Comparison of ENCODE assay signal across 8 mouse cellular contexts in genomic region chr5:65336075-65336355, GRCm38 (mm10). TPM values are rescaled to one million over a fixed set of nuclear protein-coding genes. Genes with fewer than 3 reads are reported as not detected.
A peak's percentile ranks its signal among the peaks of the same experiment; 100 is the strongest.
DNase-seq lines count a peak whose midpoint lies in the region; ATAC-seq and TF ChIP-seq lines count a peak whose summit lies in the region.

No protein-coding gene starts in this region.

- WGBS in heart, embryonic 10.5 days: 27% methylated on average over 4 of the region's 4 CpGs
- WGBS in forebrain, embryonic 12.5 days: 19% methylated on average over 4 of the region's 4 CpGs
- 17% methylated on average over 4 of the region's 4 CpGs for WGBS in liver, embryonic 13.5 days (ENCODE audit: insufficient replicate concordance)

- H3K27ac ChIP-seq in heart, embryonic 10.5 days: peak overlapping the region; percentile 96
- H3K27ac ChIP-seq in forebrain, embryonic 12.5 days: no peak overlapping the region
- H3K27ac ChIP-seq in liver, embryonic 13.5 days: no peak overlapping the region; the same call in 1 of the 2 replicates

- peaks cover 43% of the 10 kb centered on the region for H3K79me2 ChIP-seq in C2C12 (ENCODE audit: control insufficient read depth, insufficient read depth)

- H3K27me3 ChIP-seq in heart, embryonic 10.5 days (ENCODE audit: insufficient read depth, poor library complexity, severe bottlenecking): no peaks in the 10 kb centered on the region
- no peaks in the 10 kb centered on the region for H3K27me3 ChIP-seq in C2C12 (ENCODE audit: control insufficient read depth, insufficient read depth, insufficient read length)
- no peaks in the 10 kb centered on the region for H3K27me3 ChIP-seq in forebrain, embryonic 12.5 days
- no peaks in the 10 kb centered on the region for H3K27me3 ChIP-seq in liver, embryonic 13.5 days

- H3K4me2 ChIP-seq in forebrain, embryonic 12.5 days: peak overlapping the region; percentile 66
- H3K4me2 ChIP-seq in liver, embryonic 13.5 days: peak overlapping the region; percentile 82

- TF ChIP-seq CTCF in C2C12 (IDR thresholded peaks at IDR 0.05; ENCODE audit: control insufficient read depth, insufficient read depth, insufficient read length): no peak

- no peaks in the 10 kb centered on the region for H3K9me3 ChIP-seq in heart, embryonic 10.5 days
- H3K9me3 ChIP-seq in forebrain, embryonic 12.5 days: no peaks in the 10 kb centered on the region
- no peaks in the 10 kb centered on the region for H3K9me3 ChIP-seq in liver, embryonic 13.5 days (replicated peaks)

- DNase-seq in heart, embryonic 10.5 days (ENCODE audit: low spot score): no peak
- no peak for DNase-seq in heart, postnatal 4 days
- no peak for DNase-seq in liver, embryonic 13.5 days
- DNase-seq in adrenal gland, adult 8-10 months: no peak
- DNase-seq in adrenal gland, adult 2 months: no peak
- DNase-seq in spleen, postnatal 14 days (ENCODE audit: low spot score in 2 of 2): no peak

- H3K9ac ChIP-seq in forebrain, embryonic 12.5 days: no peak overlapping the region
- peak overlapping the region; percentile 89; the same call in 1 of the 2 replicates for H3K9ac ChIP-seq in liver, embryonic 13.5 days

- peak; percentile 27 for ATAC-seq in forebrain, embryonic 12.5 days (ENCODE audit: low FRiP score)
- ATAC-seq in liver, embryonic 13.5 days (ENCODE audit: low read depth): no peak

- H3K4me1 ChIP-seq in heart, embryonic 10.5 days: peaks cover 17% of the 10 kb centered on the region; the same call in 1 of the 2 replicates
- peaks cover 10% of the 10 kb centered on the region; the same call in 1 of the 2 replicates for H3K4me1 ChIP-seq in forebrain, embryonic 12.5 days
- peaks cover 32% of the 10 kb centered on the region for H3K4me1 ChIP-seq in liver, embryonic 13.5 days (replicated peaks)

- peak overlapping the region; percentile 96 for H3K4me3 ChIP-seq in heart, embryonic 10.5 days
- peak overlapping the region; percentile 75 for H3K4me3 ChIP-seq in C2C12 (ENCODE audit: insufficient read depth, poor library complexity, severe bottlenecking)
- peak overlapping the region; percentile 53 for H3K4me3 ChIP-seq in forebrain, embryonic 12.5 days (replicated peaks)
- peak overlapping the region; percentile 91 for H3K4me3 ChIP-seq in liver, embryonic 13.5 days (replicated peaks)

- H3K79me3 ChIP-seq in C2C12 (ENCODE audit: low read depth): peaks cover 39% of the 10 kb centered on the region

- H3K36me3 ChIP-seq in heart, embryonic 10.5 days: peaks cover 21% of the 10 kb centered on the region; the same call in 1 of the 2 replicates
- no peaks in the 10 kb centered on the region for H3K36me3 ChIP-seq in C2C12 (ENCODE audit: control insufficient read depth, insufficient read depth)
- H3K36me3 ChIP-seq in forebrain, embryonic 12.5 days (replicated peaks): 0 out of 2 replicates have a peak, but pooled peaks cover 6% of the 10 kb centered on the region
- peaks cover 19% of the 10 kb centered on the region for H3K36me3 ChIP-seq in liver, embryonic 13.5 days

- peak overlapping the region; percentile 27 for H3ac ChIP-seq in C2C12 (ENCODE audit: control insufficient read depth, insufficient read length, low read depth)

TF ChIP-seq in C2C12, 6 proteins besides CTCF, POLR2A, EP300 and RAD21:
- TF ChIP-seq USF1 (IDR thresholded peaks at IDR 0.05; ENCODE audit: low read depth): peak; percentile 44
- no peak for TF ChIP-seq MYOG (IDR thresholded peaks at IDR 0.05; ENCODE audit: control insufficient read depth, extremely low read depth, insufficient read length)
- no peak for TF ChIP-seq MYOD1 (IDR thresholded peaks at IDR 0.05; ENCODE audit: control insufficient read depth, insufficient read length, low read depth)
TF ChIP-seq in C2C12: peak in this region for 1.

RNA-seq across cellular contexts. Expression of gene Rfc1, which starts 0.5 kb away (rescaled TPM):
- polyA plus RNA-seq in heart, embryonic 10.5 days (2016; fragmentation: Nextera tagmentation; extraction: Ambion mirVana): 62.2 and 68.1 TPM in 2 replicates
- 10 to 100 TPM; 36.9 to 37.7 TPM for total RNA-seq in heart, postnatal 4 days (2021)
- polyA plus RNA-seq in C2C12 (2012; fragmentation: generic; extraction: Trizol): 14.1 TPM
- 88.1 and 93.8 TPM in 2 replicates for polyA plus RNA-seq in forebrain, embryonic 12.5 days (2016; fragmentation: Nextera tagmentation; extraction: Ambion mirVana)
- 52.0 and 62.8 TPM in 2 replicates for polyA plus RNA-seq in liver, embryonic 13.5 days (2015; fragmentation: Nextera tagmentation; extraction: Ambion mirVana)
- total RNA-seq in adrenal gland, adult 8-10 months (2022): 10 to 100 TPM; 49.3 to 58.4 (median 53.8) TPM
- 10 to 100 TPM; 38.7 to 46.1 TPM for total RNA-seq in adrenal gland, adult 2 months (2021)
- polyA plus RNA-seq in adrenal gland, adult 2 months (2012; rRNA removed): 4.3 and 5.4 TPM in 2 replicates

RNA-seq across cellular contexts. Expression of gene Klb, which starts 12.1 kb away (rescaled TPM):
- 0.18 and 2.8 TPM in 2 replicates for polyA plus RNA-seq in heart, embryonic 10.5 days (2016; fragmentation: Nextera tagmentation; extraction: Ambion mirVana)
- total RNA-seq in heart, postnatal 4 days (2021): under 1 TPM; 0.31 to 0.47 TPM
- polyA plus RNA-seq in C2C12 (2012; fragmentation: generic; extraction: Trizol): 0.02 TPM
- 0.13 TPM in 1 of 2 replicates, not detected in the other for polyA plus RNA-seq in forebrain, embryonic 12.5 days (2016; fragmentation: Nextera tagmentation; extraction: Ambion mirVana)
- 8.7 and 10.0 TPM in 2 replicates for polyA plus RNA-seq in liver, embryonic 13.5 days (2015; fragmentation: Nextera tagmentation; extraction: Ambion mirVana)
- total RNA-seq in adrenal gland, adult 8-10 months (2022): 1 to 10 TPM in 3 of 4 experiments, under 1 TPM in 1; 0.80 to 6.0 (median 4.5) TPM
- total RNA-seq in adrenal gland, adult 2 months (2021): 10 to 100 TPM; 10.3 to 19.6 TPM
- polyA plus RNA-seq in adrenal gland, adult 2 months (2012; rRNA removed): 4.9 and 8.4 TPM in 2 replicates

RNA-seq across cellular contexts. Expression of gene Rpl9, which starts 55.2 kb away (rescaled TPM):
- 726 and 840 TPM in 2 replicates for polyA plus RNA-seq in heart, embryonic 10.5 days (2016; fragmentation: Nextera tagmentation; extraction: Ambion mirVana)
- 1,000 to 10,000 TPM; 1,343 to 1,505 TPM for total RNA-seq in heart, postnatal 4 days (2021)
- polyA plus RNA-seq in C2C12 (2012; fragmentation: generic; extraction: Trizol): 2,170 TPM
- polyA plus RNA-seq in forebrain, embryonic 12.5 days (2016; fragmentation: Nextera tagmentation; extraction: Ambion mirVana): 738 and 747 TPM in 2 replicates
- 731 and 782 TPM in 2 replicates for polyA plus RNA-seq in liver, embryonic 13.5 days (2015; fragmentation: Nextera tagmentation; extraction: Ambion mirVana)
- total RNA-seq in adrenal gland, adult 8-10 months (2022): 1,000 to 10,000 TPM in 3 of 4 experiments, 100 to 1,000 TPM in 1; 977 to 1,080 (median 1,050) TPM
- total RNA-seq in adrenal gland, adult 2 months (2021): 1,000 to 10,000 TPM in 1 of 2 experiments, 100 to 1,000 TPM in 1; 692 to 1,124 TPM
- polyA plus RNA-seq in adrenal gland, adult 2 months (2012; rRNA removed): 22.2 and 28.6 TPM in 2 replicates

RNA-seq across cellular contexts. Expression of gene Lias, which starts 55.3 kb away (rescaled TPM):
- 64.5 and 67.8 TPM in 2 replicates for polyA plus RNA-seq in heart, embryonic 10.5 days (2016; fragmentation: Nextera tagmentation; extraction: Ambion mirVana)
- 10 to 100 TPM; 71.5 to 76.2 TPM for total RNA-seq in heart, postnatal 4 days (2021)
- 17.4 TPM for polyA plus RNA-seq in C2C12 (2012; fragmentation: generic; extraction: Trizol)
- polyA plus RNA-seq in forebrain, embryonic 12.5 days (2016; fragmentation: Nextera tagmentation; extraction: Ambion mirVana): 61.4 and 66.6 TPM in 2 replicates
- 48.6 and 53.2 TPM in 2 replicates for polyA plus RNA-seq in liver, embryonic 13.5 days (2015; fragmentation: Nextera tagmentation; extraction: Ambion mirVana)
- total RNA-seq in adrenal gland, adult 8-10 months (2022): 10 to 100 TPM; 51.2 to 69.4 (median 58.5) TPM
- 10 to 100 TPM; 46.0 to 62.3 TPM for total RNA-seq in adrenal gland, adult 2 months (2021)
- polyA plus RNA-seq in adrenal gland, adult 2 months (2012; rRNA removed): 4.9 and 5.2 TPM in 2 replicates

Comparison
In these comparisons a context has a peak if more than half of its experiments do, and no peak if none do; other contexts are left out.
1. RNA of gene Rpl9, which starts 55.2 kb away (polyA plus RNA-seq): 2,170 TPM in C2C12 (single experiment), 726 to 840 TPM in heart, embryonic 10.5 days, 731 to 782 TPM in liver, embryonic 13.5 days and 738 to 747 TPM in forebrain, embryonic 12.5 days; 22.2 to 28.6 TPM in adrenal gland, adult 2 months; every median in the first group is over 10 times any median in the second.
2. Peak in every context shown above with its lines, with median percentiles within 50 percentile points of each other: H3K4me3 ChIP-seq.